Mouse (Mus musculus): ENCODE results near the gene Bbs4. TPM values are rescaled to one million over a fixed set of nuclear protein-coding genes. Genes with fewer than 3 reads are reported as not detected.

The Bbs4 gene
- polyA plus RNA-seq, 1 experiment = 37.2 TPM

- no peak for TF ChIP-seq POLR2A (IDR thresholded peaks at IDR 0.05; ENCODE audit: borderline replicate concordance, insufficient read depth, low read length)
- TF ChIP-seq CTCF (IDR thresholded peaks at IDR 0.05; ENCODE audit: borderline replicate concordance, insufficient read depth, low read depth, low read length) = no peak
- no peaks in the 10 kb centered on the region for H3K27me3 ChIP-seq (ENCODE audit: control insufficient read depth, insufficient read depth, low read length)
- 4% methylated on average over 15 of the region's 15 CpGs for whole genome bisulfite sequencing
- peak overlapping the region; percentile 92 for H3K4me3 ChIP-seq (replicated peaks; ENCODE audit: insufficient read depth, low read depth, low read length)
- no peaks in the 10 kb centered on the region for H3K4me1 ChIP-seq (ENCODE audit: control insufficient read depth, insufficient read depth, low read length)
- H3K27ac ChIP-seq (ENCODE audit: insufficient read depth, low read length) = peak overlapping the region; percentile 17; the same call in 1 of the 2 replicates
- no peak for DNase-seq
Measured at GRCm38 (mm10) chr9:59352586-59353252, 589 bp downstream of the Bbs4 start.

- WGBS = 64% methylated on average over 2 of the region's 2 CpGs
- no peaks in the 10 kb centered on the region for H3K4me1 ChIP-seq (ENCODE audit: control insufficient read depth, insufficient read depth, low read length)
- no peak for DNase-seq
- no peaks in the 10 kb centered on the region for H3K27me3 ChIP-seq (ENCODE audit: control insufficient read depth, insufficient read depth, low read length)
- H3K27ac ChIP-seq (ENCODE audit: insufficient read depth, low read length) = no peak overlapping the region
- no peak overlapping the region for H3K4me3 ChIP-seq (replicated peaks; ENCODE audit: insufficient read depth, low read depth, low read length)
- TF ChIP-seq CTCF (IDR thresholded peaks at IDR 0.05; ENCODE audit: borderline replicate concordance, insufficient read depth, low read depth, low read length) (no peak), POLR2A (IDR thresholded peaks at IDR 0.05; ENCODE audit: borderline replicate concordance, insufficient read depth, low read length) (no peak)
Measured at GRCm38 (mm10) chr9:59346176-59346575, 7.1 kb downstream of the Bbs4 start.

- Histone ChIP-seq H3K4me1 (ENCODE audit: control insufficient read depth, insufficient read depth, low read length) (no peaks in the 10 kb centered on the region), H3K27me3 (ENCODE audit: control insufficient read depth, insufficient read depth, low read length) (no peaks in the 10 kb centered on the region), H3K27ac (ENCODE audit: insufficient read depth, low read length) (no peak overlapping the region), H3K4me3 (replicated peaks; ENCODE audit: insufficient read depth, low read depth, low read length) (no peak overlapping the region)
- DNase-seq = no peak
- peak; percentile 59 for TF ChIP-seq CTCF (IDR thresholded peaks at IDR 0.05; ENCODE audit: borderline replicate concordance, insufficient read depth, low read depth, low read length)
- no peak for TF ChIP-seq POLR2A (IDR thresholded peaks at IDR 0.05; ENCODE audit: borderline replicate concordance, insufficient read depth, low read length)
- WGBS = 88% methylated on average over 9 of the region's 9 CpGs
Measured at GRCm38 (mm10) chr9:59340002-59340401, 13.3 kb downstream of the Bbs4 start.

- DNase-seq = no peak
- H3K27me3 ChIP-seq (ENCODE audit: control insufficient read depth, insufficient read depth, low read length) = no peaks in the 10 kb centered on the region
- no peak overlapping the region for H3K27ac ChIP-seq (ENCODE audit: insufficient read depth, low read length)
- WGBS = 89% methylated on average over 5 of the region's 5 CpGs
- TF ChIP-seq POLR2A (IDR thresholded peaks at IDR 0.05; ENCODE audit: borderline replicate concordance, insufficient read depth, low read length) (no peak), CTCF (IDR thresholded peaks at IDR 0.05; ENCODE audit: borderline replicate concordance, insufficient read depth, low read depth, low read length) (no peak)
- H3K4me3 ChIP-seq (replicated peaks; ENCODE audit: insufficient read depth, low read depth, low read length) = no peak overlapping the region
- no peaks in the 10 kb centered on the region for H3K4me1 ChIP-seq (ENCODE audit: control insufficient read depth, insufficient read depth, low read length)
Measured at GRCm38 (mm10) chr9:59339107-59339506, 14.2 kb downstream of the Bbs4 start.

- no peak for TF ChIP-seq CTCF (IDR thresholded peaks at IDR 0.05; ENCODE audit: borderline replicate concordance, insufficient read depth, low read depth, low read length)
- no peak for TF ChIP-seq POLR2A (IDR thresholded peaks at IDR 0.05; ENCODE audit: borderline replicate concordance, insufficient read depth, low read length)
- Histone ChIP-seq H3K27me3 (ENCODE audit: control insufficient read depth, insufficient read depth, low read length) (no peaks in the 10 kb centered on the region), H3K27ac (ENCODE audit: insufficient read depth, low read length) (no peak overlapping the region), H3K4me3 (replicated peaks; ENCODE audit: insufficient read depth, low read depth, low read length) (no peak overlapping the region), H3K4me1 (ENCODE audit: control insufficient read depth, insufficient read depth, low read length) (no peaks in the 10 kb centered on the region)
- DNase-seq = no peak
- 88% methylated on average over 5 of the region's 5 CpGs for WGBS
Measured at GRCm38 (mm10) chr9:59338411-59338810, 14.9 kb downstream of the Bbs4 start.

GRCm38 (mm10) chr9:59337889-59338288, 15.4 kb downstream of the Bbs4 start:
- Histone ChIP-seq H3K27ac (ENCODE audit: insufficient read depth, low read length) (no peak overlapping the region), H3K4me1 (ENCODE audit: control insufficient read depth, insufficient read depth, low read length) (no peaks in the 10 kb centered on the region), H3K4me3 (replicated peaks; ENCODE audit: insufficient read depth, low read depth, low read length) (no peak overlapping the region), H3K27me3 (ENCODE audit: control insufficient read depth, insufficient read depth, low read length) (no peaks in the 10 kb centered on the region)
- TF ChIP-seq CTCF (IDR thresholded peaks at IDR 0.05; ENCODE audit: borderline replicate concordance, insufficient read depth, low read depth, low read length) = no peak
- no peak for TF ChIP-seq POLR2A (IDR thresholded peaks at IDR 0.05; ENCODE audit: borderline replicate concordance, insufficient read depth, low read length)
- 90% methylated on average over 5 of the region's 5 CpGs for WGBS
- no peak for DNase-seq

GRCm38 (mm10) chr9:59336539-59336938, 16.8 kb downstream of the Bbs4 start:
- no peak for DNase-seq
- WGBS = 97% methylated on average over 3 of the region's 3 CpGs
- Histone ChIP-seq H3K27ac (ENCODE audit: insufficient read depth, low read length) (no peak overlapping the region), H3K4me3 (replicated peaks; ENCODE audit: insufficient read depth, low read depth, low read length) (no peak overlapping the region), H3K4me1 (ENCODE audit: control insufficient read depth, insufficient read depth, low read length) (no peaks in the 10 kb centered on the region), H3K27me3 (ENCODE audit: control insufficient read depth, insufficient read depth, low read length) (no peaks in the 10 kb centered on the region)
- TF ChIP-seq CTCF (IDR thresholded peaks at IDR 0.05; ENCODE audit: borderline replicate concordance, insufficient read depth, low read depth, low read length) (no peak), POLR2A (IDR thresholded peaks at IDR 0.05; ENCODE audit: borderline replicate concordance, insufficient read depth, low read length) (no peak)

- Histone ChIP-seq H3K27ac (ENCODE audit: insufficient read depth, low read length) (no peak overlapping the region), H3K4me1 (ENCODE audit: control insufficient read depth, insufficient read depth, low read length) (no peaks in the 10 kb centered on the region), H3K4me3 (replicated peaks; ENCODE audit: insufficient read depth, low read depth, low read length) (no peak overlapping the region), H3K27me3 (ENCODE audit: control insufficient read depth, insufficient read depth, low read length) (no peaks in the 10 kb centered on the region)
- WGBS = 90% methylated on average over 5 of the region's 5 CpGs
- DNase-seq = no peak
- TF ChIP-seq CTCF (IDR thresholded peaks at IDR 0.05; ENCODE audit: borderline replicate concordance, insufficient read depth, low read depth, low read length) (no peak), POLR2A (IDR thresholded peaks at IDR 0.05; ENCODE audit: borderline replicate concordance, insufficient read depth, low read length) (no peak)
Measured at GRCm38 (mm10) chr9:59330055-59330454, 23.3 kb downstream of the Bbs4 start.
